Mouse (Mus musculus) C2C12 (cell line): Measurements from ENCODE around the gene Olfr1507.

Experiments used
- CEBPB ChIP-seq: IDR thresholded peaks from one replicate; pipeline ENCODE4 v1.6.1; 2011; ENCODE audit warnings: low read depth, mild to moderate bottlenecking, control low read depth, moderate library complexity
- CTCF ChIP-seq: IDR thresholded peaks from one replicate; pipeline ENCODE4 v1.5.1; 2011; ENCODE audit not compliant: control insufficient read depth, insufficient read depth, insufficient read length
- FOSL1 ChIP-seq: IDR thresholded peaks from one replicate; pipeline ENCODE4 v1.8.0; 2011; ENCODE audit warnings: mild to moderate bottlenecking, low read length; ENCODE audit not compliant: poor library complexity, insufficient read depth, severe bottlenecking
- MAX ChIP-seq: IDR thresholded peaks from one replicate; pipeline ENCODE4 v1.6.1; 2011; ENCODE audit warnings: mild to moderate bottlenecking, control low read depth
- MYOG ChIP-seq: IDR thresholded peaks from one replicate; pipeline ENCODE4 v1.6.1; 2011; ENCODE audit not compliant: control insufficient read depth, insufficient read length; ENCODE audit errors: extremely low read depth
- USF1 ChIP-seq: IDR thresholded peaks from one replicate; pipeline ENCODE4 v1.6.1; 2011; ENCODE audit warnings: low read depth, mild to moderate bottlenecking, control low read depth, moderate library complexity

DNA sequence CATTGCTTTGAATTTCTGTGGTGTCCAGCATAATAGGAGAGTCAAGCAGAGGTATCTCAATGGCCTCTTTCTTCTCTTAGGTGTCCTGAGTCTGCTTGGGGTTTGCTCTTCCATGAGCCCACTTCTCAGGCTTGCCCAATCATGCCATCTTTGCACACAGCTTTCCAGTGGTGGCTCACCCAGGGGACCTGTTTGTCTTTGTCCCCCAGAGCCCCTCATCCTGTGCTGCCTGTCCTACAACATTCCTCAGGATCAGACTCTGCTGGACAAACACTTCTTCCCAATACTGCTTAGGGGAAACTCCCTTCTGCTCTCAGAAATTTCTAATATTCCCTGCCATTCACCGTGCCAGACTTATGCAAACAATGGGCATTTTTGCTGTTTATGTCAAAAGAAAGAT lies 29.8 kb downstream of the Olfr1507 start:
- TF ChIP-seq CTCF = no peak
- TF ChIP-seq USF1 = no peak
- TF ChIP-seq MAX = no peak
- TF ChIP-seq MYOG = no peak
- TF ChIP-seq CEBPB = no peak
- TF ChIP-seq FOSL1 = no peak
